Mouse (Mus musculus) heart, adult 8-10 months (tissue): ENCODE results near the gene L1td1. TPM values are rescaled to one million over a fixed set of nuclear protein-coding genes. Genes with fewer than 3 reads are reported as not detected.
A peak's percentile ranks its signal among the peaks of the same experiment; 100 is the strongest.
"Not testable (repeated sequence)": the region's sequence is repeated elsewhere in the genome, so short reads cannot be mapped to it uniquely, and the experiment has no call there.

Experiments
- DNase-seq: peaks from one replicate; pipeline ENCODE4 v3.0.0; 2022; ENCODE audit warnings: low spot score
- total RNA-seq, 4 experiments: library from RNA; stranded (reverse); gene quantifications; 2 replicates each; pipeline ENCODE4 v1.2.4; 2022

L1td1 gene
- total RNA-seq, result not detected

- DNase-seq, result no peak
These were observed at the start of gene L1td1 for GRCm38 (mm10) chr4:98726590-98727237. Gene L1td1, plus strand, starts transcription at chr4:98726734.

GRCm38 (mm10) chr4:98677506-98677905, 49.0 kb upstream of the L1td1 start:
- no peak for DNase-seq

GRCm38 (mm10) chr4:98686678-98687267, 39.8 kb upstream of the L1td1 start:
- DNase-seq, result no peak

GRCm38 (mm10) chr4:98688116-98688515, 38.4 kb upstream of the L1td1 start:
- DNase-seq, result no peak

- DNase-seq, result no peak
These were observed 38.0 kb upstream of the L1td1 start for GRCm38 (mm10) chr4:98688520-98688919.

- no peak for DNase-seq
These were observed 36.5 kb upstream of the L1td1 start for GRCm38 (mm10) chr4:98689988-98690387.

- no peak for DNase-seq
These were observed 32.9 kb upstream of the L1td1 start for GRCm38 (mm10) chr4:98693465-98694185.

GRCm38 (mm10) chr4:98697932-98698331, 28.6 kb upstream of the L1td1 start:
- no peak for DNase-seq

GRCm38 (mm10) chr4:98698921-98699320, 27.6 kb upstream of the L1td1 start:
- DNase-seq, result no peak

GRCm38 (mm10) chr4:98700156-98700555, 26.4 kb upstream of the L1td1 start:
- no peak for DNase-seq

- peak; percentile 60 for DNase-seq
These were observed 24.2 kb upstream of the L1td1 start for GRCm38 (mm10) chr4:98702201-98702894.

- no peak for DNase-seq
These were observed 15.6 kb upstream of the L1td1 start for GRCm38 (mm10) chr4:98710891-98711290.

- DNase-seq, result no peak
These were observed 8.6 kb upstream of the L1td1 start for GRCm38 (mm10) chr4:98717735-98718546.

- no peak for DNase-seq
These were observed 8.0 kb upstream of the L1td1 start for GRCm38 (mm10) chr4:98718547-98718917.

- no peak for DNase-seq
These were observed 4.1 kb upstream of the L1td1 start for GRCm38 (mm10) chr4:98722454-98722853.

- DNase-seq, result not testable (repeated sequence)
These were observed 1.9 kb upstream of the L1td1 start for GRCm38 (mm10) chr4:98724682-98725081.

GRCm38 (mm10) chr4:98725439-98725838, 1.1 kb upstream of the L1td1 start:
- DNase-seq, result no peak

- DNase-seq, result no peak
These were observed 893 bp downstream of the L1td1 start for GRCm38 (mm10) chr4:98727295-98727958.

GRCm38 (mm10) chr4:98727959-98728347, 1.4 kb downstream of the L1td1 start:
- no peak for DNase-seq

GRCm38 (mm10) chr4:98728716-98729115, 2.2 kb downstream of the L1td1 start:
- no peak for DNase-seq

- no peak for DNase-seq
These were observed 7.1 kb downstream of the L1td1 start for GRCm38 (mm10) chr4:98733660-98734059.
